Mouse (Mus musculus) heart, adult 2 months (tissue): Measurements from ENCODE around the gene Itpr1.

Experiments used
- CTCF ChIP-seq: fragments of 200-600 bp; IDR thresholded peaks from 2 replicates; pipeline ENCODE4 v1.8.1; 2022; ENCODE audit warnings: antibody characterized with exemption, mild to moderate bottlenecking, moderate library complexity
- EP300 ChIP-seq: fragments of 200-500 bp; IDR thresholded peaks from 2 replicates; pipeline ENCODE4 v1.6.1; 2011; ENCODE audit warnings: low read depth, low read length, control low read depth; ENCODE audit not compliant: insufficient read depth
- POLR2A ChIP-seq: fragments of 200-500 bp; IDR thresholded peaks from 2 replicates; pipeline ENCODE4 v1.6.1; 2011; ENCODE audit warnings: mild to moderate bottlenecking, low read depth, low read length, control low read depth; ENCODE audit not compliant: insufficient read depth

- no peak for TF ChIP-seq POLR2A
- no peak for TF ChIP-seq EP300
- TF ChIP-seq CTCF = no peak
Measured at GRCm38 (mm10) chr6:108553013-108553412, 340.1 kb downstream of the Itpr1 start.
